Mouse (Mus musculus): ENCODE data around the gene Ppp1r32.

DNA sequence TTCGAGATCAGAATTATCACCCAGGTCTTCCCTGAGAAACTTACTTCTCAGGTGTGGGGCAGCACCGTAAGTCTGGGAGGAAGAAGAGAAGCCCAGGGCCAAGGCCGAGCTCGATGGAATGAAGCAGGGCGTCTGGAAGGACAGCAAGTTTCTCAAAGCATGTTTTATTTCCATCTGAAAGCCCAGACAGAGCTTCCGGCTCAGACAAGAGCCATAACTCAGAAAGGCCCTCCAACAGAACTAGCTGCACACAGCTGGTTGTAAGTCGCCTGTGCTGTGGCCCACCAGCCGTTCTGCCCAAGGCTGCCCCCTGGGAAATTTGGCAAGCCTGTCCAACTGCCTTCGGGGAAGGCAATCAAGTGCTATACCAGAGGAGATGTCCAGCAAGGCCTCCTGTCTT is 55.3 kb downstream of the Ppp1r32 start:
- TF ChIP-seq FOSL1 (IDR thresholded peaks at IDR 0.05; ENCODE audit: insufficient read depth, low read length, poor library complexity, severe bottlenecking) (no peak), MYOG (IDR thresholded peaks at IDR 0.05; ENCODE audit: control insufficient read depth, extremely low read depth, insufficient read length) (no peak)
